Mouse (Mus musculus): ENCODE measurements around the gene Fam71e2. TPM values are rescaled to one million over a fixed set of nuclear protein-coding genes. Genes with fewer than 3 reads are reported as not detected.

Gene Fam71e2
- polyA plus RNA-seq, 1 experiment: not detected

- no peak for TF ChIP-seq CTCF (IDR thresholded peaks at IDR 0.05; ENCODE audit: extremely low read depth, insufficient read depth, insufficient read length, insufficient replicate concordance)
- TF ChIP-seq POLR2A (IDR thresholded peaks at IDR 0.05; ENCODE audit: low read depth, low read length): peak; percentile 81
- peak within 1 kb of the TSS; percentile 87 for H3K27ac ChIP-seq (ENCODE audit: insufficient read depth, low read length)
- peak; percentile 93 to 96 for DNase-seq (ENCODE audit: low read depth in 1 of 2, low spot score in 2 of 2)
- peaks cover 6% of the 10 kb centered on the region for H3K4me1 ChIP-seq (ENCODE audit: control insufficient read depth, insufficient read depth, insufficient read length)
- peaks cover 19% of the 10 kb centered on the region for H3K36me3 ChIP-seq (ENCODE audit: control insufficient read depth, insufficient read depth, low read length)
- WGBS: under 1% methylated on average over 54 of the region's 54 CpGs
- H3K4me3 ChIP-seq (ENCODE audit: extremely low read depth, insufficient read depth, insufficient read length): peak within 1 kb of the TSS; percentile 76
- H3K27me3 ChIP-seq (ENCODE audit: control insufficient read depth, insufficient read depth, low read length): no peaks in the 10 kb centered on the region
Observed at GRCm38 (mm10) chr7:4792278-4793212, 21.4 kb upstream of the Fam71e2 start, which contains the start of gene Rpl28. Gene Rpl28, plus strand, starts transcription at chr7:4792874.

- Histone ChIP-seq H3K27ac (ENCODE audit: insufficient read depth, low read length) (peak within 1 kb of the TSS; percentile 41; the same call in 1 of the 2 replicates), H3K27me3 (ENCODE audit: control insufficient read depth, insufficient read depth, low read length) (no peaks in the 10 kb centered on the region), H3K4me1 (ENCODE audit: control insufficient read depth, insufficient read depth, insufficient read length) (peaks cover 6% of the 10 kb centered on the region), H3K4me3 (ENCODE audit: extremely low read depth, insufficient read depth, insufficient read length) (peak within 1 kb of the TSS; percentile 71), H3K36me3 (ENCODE audit: control insufficient read depth, insufficient read depth, low read length) (peaks cover 4% of the 10 kb centered on the region)
- peak in 1 of 2 experiments; percentile 21 for DNase-seq (ENCODE audit: low read depth in 1 of 2, low spot score in 2 of 2)
- 11% methylated on average over 39 of the region's 40 CpGs for WGBS
- TF ChIP-seq CTCF (IDR thresholded peaks at IDR 0.05; ENCODE audit: extremely low read depth, insufficient read depth, insufficient read length, insufficient replicate concordance) (no peak), POLR2A (IDR thresholded peaks at IDR 0.05; ENCODE audit: low read depth, low read length) (no peak; the same call in 1 of the 2 replicates)
Observed at GRCm38 (mm10) chr7:4789436-4789935, 18.4 kb upstream of the Fam71e2 start, which contains the start of gene Tmem238. Gene Tmem238, minus strand, starts transcription at chr7:4789656.

GRCm38 (mm10) chr7:4788499-4789435 lies 17.7 kb upstream of the Fam71e2 start:
- Histone ChIP-seq H3K36me3 (ENCODE audit: control insufficient read depth, insufficient read depth, low read length) (no peaks in the 10 kb centered on the region), H3K4me1 (ENCODE audit: control insufficient read depth, insufficient read depth, insufficient read length) (peaks cover 2% of the 10 kb centered on the region), H3K27ac (ENCODE audit: insufficient read depth, low read length) (peak overlapping the region; percentile 41; the same call in 1 of the 2 replicates), H3K4me3 (ENCODE audit: extremely low read depth, insufficient read depth, insufficient read length) (peak overlapping the region; percentile 71), H3K27me3 (ENCODE audit: control insufficient read depth, insufficient read depth, low read length) (no peaks in the 10 kb centered on the region)
- no peak for TF ChIP-seq POLR2A (IDR thresholded peaks at IDR 0.05; ENCODE audit: low read depth, low read length)
- TF ChIP-seq CTCF (IDR thresholded peaks at IDR 0.05; ENCODE audit: extremely low read depth, insufficient read depth, insufficient read length, insufficient replicate concordance): no peak
- 3% methylated on average over 64 of the region's 64 CpGs for WGBS
- peak in 1 of 2 experiments; percentile 45 for DNase-seq (ENCODE audit: low read depth in 1 of 2, low spot score in 2 of 2)

- TF ChIP-seq POLR2A (IDR thresholded peaks at IDR 0.05; ENCODE audit: low read depth, low read length) (no peak), CTCF (IDR thresholded peaks at IDR 0.05; ENCODE audit: extremely low read depth, insufficient read depth, insufficient read length, insufficient replicate concordance) (no peak)
- Histone ChIP-seq H3K27me3 (ENCODE audit: control insufficient read depth, insufficient read depth, low read length) (no peaks in the 10 kb centered on the region), H3K36me3 (ENCODE audit: control insufficient read depth, insufficient read depth, low read length) (no peaks in the 10 kb centered on the region), H3K4me3 (ENCODE audit: extremely low read depth, insufficient read depth, insufficient read length) (no peak overlapping the region), H3K27ac (ENCODE audit: insufficient read depth, low read length) (no peak overlapping the region), H3K4me1 (ENCODE audit: control insufficient read depth, insufficient read depth, insufficient read length) (no peaks in the 10 kb centered on the region; the same call in 1 of the 2 replicates)
- whole genome bisulfite sequencing: 84% methylated on average over 14 of the region's 14 CpGs
- no peak for DNase-seq (ENCODE audit: low read depth in 1 of 2, low spot score in 2 of 2)
Observed at GRCm38 (mm10) chr7:4783667-4784268, 12.7 kb upstream of the Fam71e2 start.

GRCm38 (mm10) chr7:4782759-4783158 lies 11.7 kb upstream of the Fam71e2 start, which contains the start of the genes Il11 and Tmem190:
Gene Il11, minus strand, starts transcription at chr7:4782859.
Gene Tmem190, plus strand, starts transcription at chr7:4782937.
- Histone ChIP-seq H3K36me3 (ENCODE audit: control insufficient read depth, insufficient read depth, low read length) (no peaks in the 10 kb centered on the region), H3K27ac (ENCODE audit: insufficient read depth, low read length) (no peak within 1 kb of the TSS), H3K4me1 (ENCODE audit: control insufficient read depth, insufficient read depth, insufficient read length) (no peaks in the 10 kb centered on the region), H3K4me3 (ENCODE audit: extremely low read depth, insufficient read depth, insufficient read length) (no peak within 1 kb of the TSS), H3K27me3 (ENCODE audit: control insufficient read depth, insufficient read depth, low read length) (peaks cover 3% of the 10 kb centered on the region; the same call in 1 of the 2 replicates)
- DNase-seq (ENCODE audit: low read depth in 1 of 2, low spot score in 2 of 2): no peak
- 86% methylated on average over 2 of the region's 2 CpGs for WGBS
- TF ChIP-seq CTCF (IDR thresholded peaks at IDR 0.05; ENCODE audit: extremely low read depth, insufficient read depth, insufficient read length, insufficient replicate concordance): no peak
- TF ChIP-seq POLR2A (IDR thresholded peaks at IDR 0.05; ENCODE audit: low read depth, low read length): no peak

- DNase-seq (ENCODE audit: low read depth in 1 of 2, low spot score in 2 of 2): no peak
- H3K27me3 ChIP-seq (ENCODE audit: control insufficient read depth, insufficient read depth, low read length): peaks cover 7% of the 10 kb centered on the region
- no peak overlapping the region for H3K4me3 ChIP-seq (ENCODE audit: extremely low read depth, insufficient read depth, insufficient read length)
- TF ChIP-seq POLR2A (IDR thresholded peaks at IDR 0.05; ENCODE audit: low read depth, low read length): no peak
- no peak for TF ChIP-seq CTCF (IDR thresholded peaks at IDR 0.05; ENCODE audit: extremely low read depth, insufficient read depth, insufficient read length, insufficient replicate concordance)
- H3K27ac ChIP-seq (ENCODE audit: insufficient read depth, low read length): no peak overlapping the region
- no peaks in the 10 kb centered on the region for H3K4me1 ChIP-seq (ENCODE audit: control insufficient read depth, insufficient read depth, insufficient read length)
- no peaks in the 10 kb centered on the region for H3K36me3 ChIP-seq (ENCODE audit: control insufficient read depth, insufficient read depth, low read length)
- 37% methylated on average over 3 of the region's 3 CpGs for WGBS
Observed at GRCm38 (mm10) chr7:4782130-4782529, 11.0 kb upstream of the Fam71e2 start.
